Mouse (Mus musculus) CH12.LX (cell line): Measurements from ENCODE around the gene Ywhag. TPM values are rescaled to one million over a fixed set of nuclear protein-coding genes. Genes with fewer than 3 reads are reported as not detected.
A peak's percentile ranks its signal among the peaks of the same experiment; 100 is the strongest.

Experiments used
- DNase-seq: peaks from one replicate; pipeline ENCODE4 v3.0.0-alpha.2; 2013; ENCODE audit errors: extremely low read depth
- H3K27ac ChIP-seq: 2 replicates; pipeline ENCODE4 v1.5.1; 2012; ENCODE audit warnings: low read depth, mild to moderate bottlenecking, control low read depth, moderate library complexity; ENCODE audit not compliant: insufficient read depth
- H3K27me3 ChIP-seq: replicated peaks from 2 replicates; pipeline ENCODE3; 2012; ENCODE audit warnings: inconsistent platforms
- H3K36me3 ChIP-seq, 2 experiments: replicated peaks in 1 of 2; 2 replicates each; pipeline versions ENCODE3 to v1.6.1; 2012; ENCODE audit warnings: inconsistent platforms in 1 of 2, low read length in 1 of 2, mild to moderate bottlenecking in 1 of 2, mixed read lengths in 1 of 2, moderate library complexity in 1 of 2; ENCODE audit not compliant: control insufficient read depth in 1 of 2, insufficient read depth in 1 of 2
- H3K4me1 ChIP-seq, 2 experiments: 2 replicates each; pipeline ENCODE4 v1.6.1; 2012; ENCODE audit warnings: inconsistent platforms in 1 of 2, moderate library complexity in 1 of 2; ENCODE audit not compliant: insufficient read depth in 2 of 2, control insufficient read depth in 1 of 2
- H3K4me2 ChIP-seq: 2 replicates; pipeline ENCODE4 v1.6.1; 2012; ENCODE audit warnings: low read depth, mild to moderate bottlenecking, control low read depth; ENCODE audit not compliant: poor library complexity, insufficient read depth, severe bottlenecking
- H3K4me3 ChIP-seq, 3 experiments: fragments of 150-350 bp in 1 of 3; sonication (generic) in 1 of 3; replicated peaks in 1 of 3; 2 replicates each; pipeline versions ENCODE3 to v1.5.1; 2011 to 2012; ENCODE audit warnings: low read depth in 2 of 3, low read length in 2 of 3, mild to moderate bottlenecking in 2 of 3, moderate library complexity in 2 of 3, control low read depth in 1 of 3, improper control_type of control experiment in 1 of 3, inconsistent platforms in 1 of 3, mixed read lengths in 1 of 3; ENCODE audit not compliant: poor library complexity in 1 of 3
- H3K79me2 ChIP-seq: replicated peaks from 2 replicates; pipeline ENCODE4 v1.6.1; 2012; ENCODE audit warnings: mild to moderate bottlenecking, moderate library complexity; ENCODE audit not compliant: control insufficient read depth, poor library complexity, insufficient read depth, severe bottlenecking; ENCODE audit errors: extremely low read depth
- H3K9ac ChIP-seq: 2 replicates; pipeline ENCODE4 v1.6.1; 2012; ENCODE audit warnings: low read depth, mild to moderate bottlenecking, control low read depth, moderate library complexity; ENCODE audit not compliant: insufficient read depth
- H3K9me3 ChIP-seq: replicated peaks from 2 replicates; pipeline ENCODE3; 2012; ENCODE audit warnings: low read length, inconsistent platforms, mixed read lengths
- BHLHE40 ChIP-seq: IDR thresholded peaks from 2 replicates; pipeline ENCODE4 v1.6.1; 2011; ENCODE audit warnings: mild to moderate bottlenecking, low read depth, low read length, improper control_type of control experiment
- CHD1 ChIP-seq: IDR thresholded peaks from 2 replicates; pipeline ENCODE4 v1.6.1; 2012; ENCODE audit warnings: low read depth, low read length, improper control_type of control experiment, inconsistent platforms
- E2F4 ChIP-seq: IDR thresholded peaks from 2 replicates; pipeline ENCODE4 v1.6.1; 2011; ENCODE audit warnings: low read depth, low read length, improper control_type of control experiment; ENCODE audit not compliant: insufficient replicate concordance
- ELF1 ChIP-seq: IDR thresholded peaks from 2 replicates; pipeline ENCODE4 v1.6.1; 2014; ENCODE audit warnings: low read depth, mild to moderate bottlenecking, inconsistent platforms, low read length, improper control_type of control experiment
- EP300 ChIP-seq: IDR thresholded peaks from 2 replicates; pipeline ENCODE4 v1.6.1; 2011; ENCODE audit warnings: low read length, improper control_type of control experiment
- ETS1 ChIP-seq: conservative IDR thresholded peaks from 2 replicates; pipeline ENCODE4 v1.6.1; 2012; ENCODE audit warnings: low read depth, mild to moderate bottlenecking, inconsistent platforms, low read length, improper control_type of control experiment, moderate library complexity
- GABPA ChIP-seq: IDR thresholded peaks from 2 replicates; pipeline ENCODE4 v1.6.1; 2012; ENCODE audit warnings: low read depth, low read length, improper control_type of control experiment, inconsistent platforms; ENCODE audit not compliant: insufficient replicate concordance
- JUN ChIP-seq: IDR thresholded peaks from 2 replicates; pipeline ENCODE4 v1.6.1; 2011; ENCODE audit warnings: low read depth, mild to moderate bottlenecking, low read length, improper control_type of control experiment, moderate library complexity; ENCODE audit not compliant: insufficient read depth
- JUND ChIP-seq: conservative IDR thresholded peaks from 2 replicates; pipeline ENCODE4 v1.6.1; 2011; ENCODE audit warnings: low read depth, low read length, improper control_type of control experiment
- KAT2A ChIP-seq: IDR thresholded peaks from 2 replicates; pipeline ENCODE4 v1.6.1; 2012; ENCODE audit warnings: low read length, improper control_type of control experiment, inconsistent platforms; ENCODE audit not compliant: insufficient replicate concordance
- MAX ChIP-seq: IDR thresholded peaks from 2 replicates; pipeline ENCODE4 v1.6.1; 2011; ENCODE audit warnings: low read length, improper control_type of control experiment
- MXI1 ChIP-seq: IDR thresholded peaks from 2 replicates; pipeline ENCODE4 v1.6.1; 2011; ENCODE audit warnings: mild to moderate bottlenecking, low read depth, low read length, improper control_type of control experiment
- NELFE ChIP-seq: IDR thresholded peaks from 2 replicates; pipeline ENCODE4 v1.6.1; 2011; ENCODE audit warnings: low read depth, low read length, improper control_type of control experiment
- NRF1 ChIP-seq: IDR thresholded peaks from 2 replicates; pipeline ENCODE4 v1.6.1; 2014; ENCODE audit warnings: low read depth, mild to moderate bottlenecking, inconsistent platforms, low read length, improper control_type of control experiment, moderate library complexity
- RAD21 ChIP-seq: IDR thresholded peaks from 2 replicates; pipeline ENCODE4 v1.6.1; 2011; ENCODE audit warnings: low read depth, mild to moderate bottlenecking, low read length, improper control_type of control experiment, moderate library complexity
- UBTF ChIP-seq: IDR thresholded peaks from 2 replicates; pipeline ENCODE4 v1.6.1; 2012; ENCODE audit warnings: low read depth, mild to moderate bottlenecking, inconsistent platforms, low read length, improper control_type of control experiment, moderate library complexity
- ZC3H11A ChIP-seq: IDR thresholded peaks from 2 replicates; pipeline ENCODE4 v1.6.1; 2012; ENCODE audit warnings: low read depth, mild to moderate bottlenecking, inconsistent platforms, low read length, improper control_type of control experiment
- ZMIZ1 ChIP-seq: IDR thresholded peaks from 2 replicates; pipeline ENCODE4 v1.6.1; 2012; ENCODE audit warnings: low read depth, mild to moderate bottlenecking, inconsistent platforms, low read length, improper control_type of control experiment
- dilution Hi-C: fragments of 300-500 bp; cut with MboI; formaldehyde crosslinking; loops from 2 replicates; pipeline ENCODE4 v1.14.3; 2020; ENCODE audit warnings: low sequenced_read_pairs; ENCODE audit not compliant: extremely low pct_unique_long_range_greater_than_20kb, extremely low pct_ligation_motif_present
- in situ Hi-C: fragments of 300-500 bp; cut with MboI; formaldehyde crosslinking; loops from 3 replicates; pipeline ENCODE4 v1.14.3; 2019; ENCODE audit warnings: low sequenced_read_pairs, low pct_ligation_motif_present, low pct_unique_long_range_greater_than_20kb, mixed read lengths
- polyA plus RNA-seq: library from polyadenylated mRNA; unstranded; fragments of >175 nt; gene quantifications from 2 replicates; pipeline ENCODE4 v1.2.1, GENCODE M21; 2012; ENCODE audit warnings: low read depth; ENCODE audit not compliant: insufficient read length
- total RNA-seq, 2 experiments: library from RNA; depleted of rRNA; stranded (reverse); fragments of 300-350 nt in 1 of 2; fragments of >200 nt in 1 of 2; gene quantifications; 2 replicates each; pipeline ENCODE4 v1.2.3; 2012 to 2014

Gene Ywhag
- total and polyA plus RNA-seq, 3 experiments: 55.3 to 239 (median 77.3) TPM

DNA sequence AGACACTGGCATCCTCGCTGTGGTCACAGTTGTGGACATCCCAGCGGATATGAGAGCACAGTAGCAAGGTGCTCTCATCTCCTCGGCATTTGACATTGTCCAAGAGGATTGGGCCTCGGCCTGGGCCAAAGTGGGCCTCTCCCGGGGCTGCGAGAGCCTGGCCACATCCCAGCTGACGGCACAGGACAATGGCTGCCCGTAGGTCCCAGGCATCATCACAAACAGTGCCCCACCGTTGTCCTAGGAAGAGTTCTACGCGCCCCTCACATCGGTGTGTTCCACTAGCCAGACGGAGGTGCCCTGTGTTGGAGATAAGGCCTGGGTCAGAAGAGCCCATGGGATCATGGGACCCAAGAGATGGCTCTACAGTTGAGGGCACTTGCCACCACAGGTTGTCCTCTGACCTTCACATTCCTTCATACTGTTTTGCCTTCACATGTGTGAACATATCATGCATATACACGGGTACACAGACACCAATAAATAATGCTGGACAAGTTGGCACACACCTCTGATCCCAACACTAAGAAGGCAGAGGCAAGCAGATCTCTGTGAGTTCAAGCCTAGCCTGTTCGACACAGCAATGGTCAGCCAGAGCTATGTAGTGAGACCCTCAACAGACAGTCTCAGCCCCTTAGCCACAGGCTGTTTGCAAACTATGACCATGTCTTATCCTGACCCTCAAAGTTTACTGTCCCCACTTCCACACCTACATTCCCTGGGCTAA lies 26.7 kb upstream of the Ywhag start:
- no peak for TF ChIP-seq RAD21
- no peak for TF ChIP-seq ELF1
- no peak for TF ChIP-seq JUND
- TF ChIP-seq ZMIZ1: no peak
- TF ChIP-seq MAX: no peak
- TF ChIP-seq KAT2A: no peak
- TF ChIP-seq NELFE: no peak
- no peak for TF ChIP-seq CHD1
- no peak for TF ChIP-seq JUN
- TF ChIP-seq NRF1: no peak
- TF ChIP-seq MXI1: no peak
- TF ChIP-seq E2F4: no peak
- TF ChIP-seq ETS1: no peak
- TF ChIP-seq BHLHE40: no peak
- no peak for TF ChIP-seq EP300
- TF ChIP-seq ZC3H11A: no peak
- H3K79me2 ChIP-seq: no peaks in the 10 kb centered on the region
- no peak for DNase-seq
- peak overlapping the region; percentile 86; the same call in 1 of the 2 replicates for H3K9ac ChIP-seq
- no peaks in the 10 kb centered on the region for H3K9me3 ChIP-seq
- peaks cover 0 to 7% of the 10 kb centered on the region in 2 experiments for H3K36me3 ChIP-seq
- no peak overlapping the region for H3K27ac ChIP-seq
- H3K4me2 ChIP-seq: peak overlapping the region; percentile 96; the same call in 1 of the 2 replicates
- H3K4me3 ChIP-seq: peak overlapping the region; percentile 61 to 95 (median 73)
- dilution Hi-C loops: no loop called here
- peaks cover 21 to 43% of the 10 kb centered on the region in 2 experiments for H3K4me1 ChIP-seq
- peaks cover 10% of the 10 kb centered on the region for H3K27me3 ChIP-seq
- in situ Hi-C loops: loop anchor here (5.0 kb wide), 1 partner anchor 54 kb away; no protein-coding TSS in a partner anchor

DNA sequence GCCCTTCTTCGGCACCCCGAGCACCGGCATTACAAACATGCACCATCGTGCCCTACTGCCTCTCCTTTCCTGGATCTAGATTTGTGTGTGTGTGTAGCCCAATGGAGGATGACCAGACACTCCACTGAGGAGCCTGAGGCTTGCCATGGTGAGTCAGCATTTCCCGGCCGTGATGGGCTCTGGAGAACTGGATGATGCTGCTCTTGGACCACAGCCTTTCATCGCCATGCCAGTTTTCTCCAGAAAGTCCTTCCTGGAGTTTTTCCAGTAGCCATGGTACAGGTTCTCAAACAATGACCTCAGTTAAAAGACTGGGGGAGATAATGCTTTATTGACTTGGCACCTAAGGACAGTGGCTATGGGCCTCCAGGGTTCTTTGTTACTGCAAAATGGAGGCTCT lies 25.5 kb upstream of the Ywhag start:
- Histone ChIP-seq H3K4me3 (no peak overlapping the region), H3K27me3 (peaks cover 9% of the 10 kb centered on the region), H3K4me1 (peaks cover 18 to 44% of the 10 kb centered on the region in 2 experiments), H3K36me3 (peaks cover 0 to 7% of the 10 kb centered on the region in 2 experiments), H3K4me2 (no peak overlapping the region), H3K79me2 (no peaks in the 10 kb centered on the region), H3K9me3 (no peaks in the 10 kb centered on the region), H3K9ac (no peak overlapping the region), H3K27ac (no peak overlapping the region)
- dilution Hi-C loops (no loop called here), in situ Hi-C loops (loop anchor here (5.0 kb wide), 1 partner anchor 53 kb away; no protein-coding TSS in a partner anchor)
- no peak for TF ChIP-seq UBTF
- no peak for TF ChIP-seq GABPA
- no peak for TF ChIP-seq MAX
- no peak for DNase-seq
